Mouse (Mus musculus) limb, embryonic 15.5 days (tissue): ENCODE results near the gene Rab19. TPM values are rescaled to one million over a fixed set of nuclear protein-coding genes. Genes with fewer than 3 reads are reported as not detected.

ENCODE experiments used
- ATAC-seq: fragments of 200-750 bp; cut with Nextera tagmentation; 2 replicates; pipeline ENCODE4 v1.8.0; 2017; ENCODE audit warnings: low read depth, moderate TSS enrichment; ENCODE audit not compliant: insufficient number of reproducible peaks, low FRiP score, low TSS enrichment
- H3K27ac ChIP-seq: fragments of 300-500 bp; sonication (generic); 2 replicates; pipeline ENCODE4 v1.5.1; 2015; ENCODE audit warnings: moderate library complexity, mild to moderate bottlenecking, inconsistent platforms
- H3K27me3 ChIP-seq: fragments of 300-500 bp; sonication (generic); 2 replicates; pipeline ENCODE4 v1.6.1; 2015; ENCODE audit warnings: inconsistent platforms
- H3K36me3 ChIP-seq: fragments of 300-500 bp; sonication (generic); 2 replicates; pipeline ENCODE4 v1.6.1; 2015; ENCODE audit warnings: inconsistent platforms
- H3K4me1 ChIP-seq: fragments of 300-500 bp; sonication (generic); 2 replicates; pipeline ENCODE4 v1.6.1; 2015; ENCODE audit warnings: inconsistent platforms
- H3K4me2 ChIP-seq: fragments of 300-500 bp; sonication (generic); 2 replicates; pipeline ENCODE4 v1.6.1; 2015; ENCODE audit warnings: mild to moderate bottlenecking, inconsistent platforms
- H3K4me3 ChIP-seq: fragments of 300-500 bp; sonication (generic); 2 replicates; pipeline ENCODE4 v1.5.1; 2015; ENCODE audit warnings: mild to moderate bottlenecking, inconsistent platforms
- H3K9ac ChIP-seq: fragments of 300-500 bp; sonication (generic); 2 replicates; pipeline ENCODE4 v1.6.1; 2015; ENCODE audit warnings: inconsistent platforms
- H3K9me3 ChIP-seq: fragments of 300-500 bp; sonication (generic); 2 replicates; pipeline ENCODE4 v1.6.1; 2016; ENCODE audit warnings: inconsistent platforms
- WGBS: fragments of 180-500 bp; shearing (Covaris S2); methylation state at CpG from one replicate; pipeline ENCODE4 v1.1.7; 2015; 5-methylcytosine and 5-hydroxymethylcytosine counted together
- polyA plus RNA-seq: library from polyadenylated mRNA; unstranded; fragments of >200 nt; fragmentation: Nextera tagmentation; extraction: Ambion mirVana; gene quantifications from 2 replicates; pipeline ENCODE4 v1.2.1, GENCODE M21; 2015

Rab19 gene
- 1.3 and 1.4 TPM in 2 replicates for polyA plus RNA-seq

DNA sequence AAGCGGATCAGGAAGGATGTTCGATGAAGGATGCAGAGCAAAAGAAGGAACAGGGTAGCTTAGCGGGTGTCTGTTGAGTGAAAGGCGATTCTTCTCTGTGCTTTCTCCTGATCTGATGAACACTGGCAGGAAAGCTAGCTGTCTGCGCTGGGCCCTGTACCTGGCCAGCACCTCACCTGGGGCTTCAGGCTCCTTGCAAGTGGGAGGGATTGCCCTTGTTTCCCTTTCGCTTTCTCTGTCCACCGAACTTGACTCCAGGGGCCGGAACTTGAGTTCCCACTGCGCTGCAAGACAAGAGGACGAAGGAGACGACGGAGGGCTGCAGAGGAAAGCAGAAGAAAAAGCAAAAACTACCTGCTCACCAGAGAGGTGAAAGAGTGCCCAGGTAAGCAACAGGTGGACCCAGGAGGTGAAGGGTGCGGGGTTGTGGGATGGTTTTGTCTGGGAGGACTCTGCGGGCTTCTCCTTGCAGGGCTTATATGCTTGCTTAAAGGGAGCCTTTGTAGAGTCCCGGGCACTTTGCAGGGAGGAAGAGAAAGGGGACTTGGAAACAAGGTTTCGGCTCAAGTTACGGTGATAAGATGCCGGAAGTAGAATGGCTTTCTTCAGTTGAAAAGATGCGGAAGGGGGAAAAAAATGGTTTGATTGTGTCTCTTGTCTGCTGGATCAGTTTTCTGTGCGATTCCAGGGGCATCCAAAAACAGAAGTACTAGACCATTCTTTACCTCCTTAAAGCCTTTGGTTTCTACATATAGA lies at the start of gene Rab19:
TSS of gene Rab19 (plus strand) at position 51 of the 756 bp plus-strand sequence.
- Histone ChIP-seq H3K27ac (no peak within 1 kb of the TSS), H3K36me3 (no peaks in the 10 kb centered on the region), H3K9me3 (no peaks in the 10 kb centered on the region), H3K27me3 (peaks cover 14% of the 10 kb centered on the region; the same call in 1 of the 2 replicates), H3K4me2 (peak within 1 kb of the TSS; percentile 50), H3K4me1 (peaks cover 10% of the 10 kb centered on the region; the same call in 1 of the 2 replicates), H3K9ac (no peak within 1 kb of the TSS), H3K4me3 (peak within 1 kb of the TSS; percentile 30)
- ATAC-seq = no peak
- 8% methylated on average over 20 of the region's 20 CpGs for WGBS

DNA sequence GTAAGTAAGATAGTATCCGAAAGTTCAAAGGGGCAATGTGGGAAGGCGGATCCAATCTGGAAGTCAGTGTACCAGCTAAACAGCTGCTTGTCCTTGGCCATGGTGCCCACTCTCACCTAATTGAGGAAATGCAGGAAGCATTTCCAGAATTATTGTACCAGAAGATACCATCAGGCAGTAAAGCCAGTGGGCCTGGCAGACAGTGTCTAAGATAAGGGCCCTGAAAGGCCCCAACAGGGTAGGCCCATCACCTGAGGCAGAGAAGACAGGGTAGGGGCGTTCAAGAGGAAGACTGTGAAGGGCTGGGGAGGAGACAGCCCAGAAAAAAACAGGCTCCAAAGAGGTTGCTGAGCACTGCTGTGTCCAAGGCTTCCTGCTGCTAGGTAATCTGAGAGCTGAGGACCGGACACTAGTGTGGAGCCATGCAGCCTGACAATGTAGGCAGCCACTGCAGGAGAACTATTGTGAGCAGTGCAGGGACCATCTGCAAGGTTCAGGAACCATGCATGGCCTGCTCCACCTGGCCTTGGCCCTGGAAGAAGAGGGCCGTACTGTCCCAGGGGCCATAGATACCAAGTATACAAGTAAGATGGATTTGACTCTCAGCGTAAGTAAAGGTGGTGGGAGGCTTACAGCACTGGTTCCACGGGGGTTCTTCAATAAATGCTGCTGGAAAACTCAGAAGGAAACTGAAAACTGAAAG lies 48.8 kb upstream of the Rab19 start:
- Histone ChIP-seq H3K27me3 (no peaks in the 10 kb centered on the region), H3K27ac (no peak overlapping the region), H3K4me1 (no peaks in the 10 kb centered on the region), H3K4me2 (no peak overlapping the region), H3K36me3 (peaks cover 42% of the 10 kb centered on the region), H3K9me3 (no peaks in the 10 kb centered on the region), H3K9ac (no peak overlapping the region), H3K4me3 (no peak overlapping the region)
- ATAC-seq = no peak
- 81% methylated on average over 7 of the region's 7 CpGs for WGBS

DNA sequence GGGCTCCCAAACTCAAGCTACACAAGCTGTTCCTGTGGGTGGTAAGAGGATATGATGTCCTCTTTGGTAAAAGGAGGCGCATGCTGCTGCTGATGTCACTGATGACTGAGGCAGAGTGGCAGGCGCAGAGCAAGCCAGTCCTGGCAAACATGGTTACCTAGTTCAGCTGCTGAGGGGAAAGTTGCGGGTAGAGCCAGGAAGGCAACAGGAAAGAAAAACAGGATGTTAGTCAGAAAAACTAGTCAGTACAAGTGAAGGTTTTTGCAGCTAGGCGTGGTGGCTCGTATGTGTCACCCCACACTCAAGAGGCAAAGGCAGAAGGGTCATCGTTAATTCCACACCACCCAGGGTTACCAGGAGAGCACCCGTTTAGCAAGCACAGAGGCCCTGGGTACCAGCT lies 46.8 kb upstream of the Rab19 start:
- 81% methylated on average over 7 of the region's 7 CpGs for WGBS
- Histone ChIP-seq H3K36me3 (peaks cover 61% of the 10 kb centered on the region), H3K9me3 (no peaks in the 10 kb centered on the region), H3K27ac (no peak overlapping the region), H3K27me3 (no peaks in the 10 kb centered on the region), H3K9ac (no peak overlapping the region), H3K4me2 (no peak overlapping the region), H3K4me1 (no peaks in the 10 kb centered on the region), H3K4me3 (no peak overlapping the region)
- ATAC-seq = no peak

DNA sequence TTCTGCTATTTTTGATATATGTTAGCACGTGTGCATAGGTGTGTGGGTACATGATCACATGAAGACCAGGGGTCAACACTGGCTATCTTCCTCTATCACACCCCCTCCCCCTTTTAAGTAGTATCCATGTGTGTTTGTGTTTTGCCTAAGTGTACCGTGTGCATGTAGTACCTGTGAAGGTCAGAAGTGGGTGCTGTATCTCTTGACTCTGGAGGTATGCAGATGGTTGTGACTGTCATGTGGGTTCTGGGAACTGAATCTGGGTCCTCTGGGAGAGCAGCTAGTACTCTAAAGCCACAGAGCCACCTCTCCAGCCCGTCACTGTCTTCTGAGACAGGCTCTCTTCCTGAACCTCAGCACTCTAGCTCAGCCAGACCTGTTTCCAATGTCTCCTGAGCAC lies 46.1 kb upstream of the Rab19 start:
- Histone ChIP-seq H3K27me3 (no peaks in the 10 kb centered on the region), H3K27ac (no peak overlapping the region), H3K4me3 (no peak overlapping the region), H3K36me3 (peaks cover 63% of the 10 kb centered on the region), H3K9ac (no peak overlapping the region), H3K4me1 (no peaks in the 10 kb centered on the region), H3K9me3 (no peaks in the 10 kb centered on the region), H3K4me2 (no peak overlapping the region)
- WGBS = 95% methylated on average over 3 of the region's 3 CpGs
- ATAC-seq = no peak

DNA sequence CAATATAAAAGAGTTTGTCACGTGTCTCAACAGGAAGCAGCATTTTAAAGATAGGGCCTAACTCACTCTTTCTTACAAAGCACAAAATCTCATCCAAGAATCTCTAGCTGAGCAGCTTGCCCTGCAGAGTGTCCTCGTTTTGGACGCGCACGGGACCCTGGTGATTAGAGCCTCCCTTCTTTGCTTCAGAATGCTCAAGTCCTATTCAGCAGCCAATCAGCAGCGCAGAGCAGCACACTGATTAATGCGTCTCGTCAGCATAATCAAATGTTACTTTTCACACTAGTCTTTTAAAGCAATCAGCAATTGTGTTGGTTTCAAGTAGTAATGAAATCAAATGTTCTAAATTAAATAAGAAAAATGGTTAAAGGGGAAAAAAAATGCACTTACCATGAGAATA lies 42.6 kb upstream of the Rab19 start:
- Histone ChIP-seq H3K9me3 (no peaks in the 10 kb centered on the region), H3K27me3 (no peaks in the 10 kb centered on the region), H3K9ac (no peak overlapping the region), H3K36me3 (peaks cover 67% of the 10 kb centered on the region), H3K4me3 (no peak overlapping the region), H3K4me2 (no peak overlapping the region), H3K27ac (no peak overlapping the region), H3K4me1 (no peaks in the 10 kb centered on the region)
- 90% methylated on average over 8 of the region's 8 CpGs for WGBS
- ATAC-seq = no peak

DNA sequence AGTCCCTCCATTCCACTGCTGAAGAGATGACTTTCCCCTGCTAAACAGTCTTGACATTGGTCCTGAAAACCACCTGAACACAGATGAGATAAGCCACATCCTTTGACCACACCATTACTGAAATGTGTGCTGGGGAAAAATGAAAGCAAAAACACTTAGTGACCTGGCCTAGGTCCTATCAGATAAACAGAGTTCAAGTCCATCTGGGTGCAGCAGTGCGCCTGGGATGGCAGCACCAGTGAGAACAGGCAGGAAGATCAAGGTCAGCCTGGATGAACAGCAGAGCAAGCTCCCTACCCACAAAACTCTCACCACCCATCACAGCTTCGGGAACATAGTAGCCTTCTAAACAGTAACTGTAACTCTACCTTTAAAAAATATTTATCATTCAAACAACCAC lies 39.2 kb upstream of the Rab19 start:
- no peaks in the 10 kb centered on the region for H3K9me3 ChIP-seq
- H3K4me1 ChIP-seq = 0 out of 2 replicates have a peak, but pooled peaks cover under 1% of the 10 kb centered on the region
- WGBS = 84% methylated on average over 2 of the region's 2 CpGs
- H3K9ac ChIP-seq = no peak overlapping the region
- H3K27me3 ChIP-seq = no peaks in the 10 kb centered on the region
- no peak for ATAC-seq
- H3K36me3 ChIP-seq = peaks cover 66% of the 10 kb centered on the region
- no peak overlapping the region for H3K4me3 ChIP-seq
- H3K27ac ChIP-seq = no peak overlapping the region
- no peak overlapping the region for H3K4me2 ChIP-seq

DNA sequence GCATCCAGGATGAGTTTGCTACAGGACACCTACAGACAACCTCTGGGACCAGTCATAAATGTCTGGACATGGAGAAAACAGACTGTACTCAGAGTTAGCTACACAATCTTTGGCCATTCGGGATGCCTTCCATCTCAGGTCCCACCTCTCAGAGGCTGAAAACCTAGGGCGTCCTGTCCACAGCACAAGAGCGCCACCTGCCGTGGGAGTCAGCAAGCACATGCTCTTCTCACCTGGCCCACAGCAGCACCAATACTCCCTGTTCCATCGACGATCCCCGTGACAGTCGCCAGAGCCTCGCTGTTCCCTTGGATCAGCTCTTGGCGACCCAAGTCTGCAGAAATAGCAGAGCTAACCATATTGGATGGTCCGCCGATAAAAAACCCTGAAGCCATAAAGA lies 37.0 kb upstream of the Rab19 start:
- H3K4me3 ChIP-seq = no peak overlapping the region
- WGBS = 19% methylated on average over 12 of the region's 12 CpGs
- H3K36me3 ChIP-seq = peaks cover 56% of the 10 kb centered on the region

DNA sequence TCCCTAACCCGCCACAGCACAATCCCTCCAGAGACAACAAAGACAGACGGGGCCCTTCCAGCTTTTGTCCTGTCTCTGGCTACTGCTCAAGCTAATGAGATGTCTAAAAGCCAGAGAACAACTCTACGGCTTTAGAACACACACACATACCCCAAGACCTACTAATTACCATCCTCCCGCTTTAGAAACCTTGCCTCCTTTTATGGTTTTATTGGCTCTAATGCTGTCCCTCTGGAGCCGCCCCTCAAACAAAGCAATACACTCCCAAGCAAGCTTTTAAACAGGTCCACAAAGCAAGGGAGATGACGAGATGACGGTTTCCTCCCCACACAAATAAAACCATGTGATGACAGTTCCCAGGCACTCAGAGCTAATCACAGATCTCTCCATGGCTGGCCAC lies 35.5 kb upstream of the Rab19 start:
- Histone ChIP-seq H3K4me3 (no peak overlapping the region), H3K9me3 (no peaks in the 10 kb centered on the region), H3K4me1 (peaks cover 9% of the 10 kb centered on the region; the same call in 1 of the 2 replicates), H3K4me2 (no peak overlapping the region), H3K27ac (no peak overlapping the region), H3K36me3 (peaks cover 63% of the 10 kb centered on the region), H3K9ac (no peak overlapping the region), H3K27me3 (no peaks in the 10 kb centered on the region)
- WGBS = 49% methylated on average over 7 of the region's 7 CpGs
- no peak for ATAC-seq

More for the DNA sequence above, 37.0 kb upstream of the Rab19 start:
- Histone ChIP-seq H3K4me1 (peaks cover 9% of the 10 kb centered on the region; the same call in 1 of the 2 replicates), H3K27me3 (no peaks in the 10 kb centered on the region), H3K27ac (no peak overlapping the region), H3K9me3 (no peaks in the 10 kb centered on the region), H3K4me2 (no peak overlapping the region), H3K9ac (no peak overlapping the region)
- 0 out of 2 replicates have a peak, but pooled peaks have one; percentile 30 for ATAC-seq

DNA sequence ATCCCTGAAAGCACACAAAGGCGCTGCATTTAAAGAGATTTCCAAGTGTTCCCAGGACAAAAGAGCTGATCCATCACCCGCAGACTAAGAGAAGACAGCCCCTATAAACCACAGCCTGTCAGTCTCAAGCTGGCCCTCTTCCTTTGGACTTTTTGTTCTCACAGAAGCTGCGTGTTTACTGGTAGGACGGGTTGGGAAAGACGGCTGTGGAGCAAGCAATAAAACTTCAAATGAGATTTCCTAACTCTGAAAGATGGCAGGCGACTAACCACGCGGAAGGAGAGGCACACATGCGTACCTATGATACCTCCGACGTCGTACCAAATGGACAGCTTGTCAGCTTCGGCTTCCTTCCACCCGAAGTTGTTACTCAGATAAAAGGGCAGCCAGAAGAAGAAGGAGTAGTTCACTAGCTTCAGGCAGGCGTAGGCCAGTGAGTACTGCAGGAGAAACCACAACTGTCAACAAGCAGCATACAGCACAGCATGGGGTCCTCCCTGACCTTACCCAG lies 33.9 kb upstream of the Rab19 start:
- H3K9me3 ChIP-seq = no peaks in the 10 kb centered on the region
- no peak overlapping the region for H3K4me3 ChIP-seq
- no peak overlapping the region for H3K4me2 ChIP-seq
- H3K27ac ChIP-seq = no peak overlapping the region
- H3K27me3 ChIP-seq = no peaks in the 10 kb centered on the region
- H3K4me1 ChIP-seq = peaks cover 9% of the 10 kb centered on the region; the same call in 1 of the 2 replicates
- ATAC-seq = no peak
- H3K9ac ChIP-seq = no peak overlapping the region
- 21% methylated on average over 15 of the region's 15 CpGs for WGBS
- H3K36me3 ChIP-seq = peaks cover 78% of the 10 kb centered on the region

DNA sequence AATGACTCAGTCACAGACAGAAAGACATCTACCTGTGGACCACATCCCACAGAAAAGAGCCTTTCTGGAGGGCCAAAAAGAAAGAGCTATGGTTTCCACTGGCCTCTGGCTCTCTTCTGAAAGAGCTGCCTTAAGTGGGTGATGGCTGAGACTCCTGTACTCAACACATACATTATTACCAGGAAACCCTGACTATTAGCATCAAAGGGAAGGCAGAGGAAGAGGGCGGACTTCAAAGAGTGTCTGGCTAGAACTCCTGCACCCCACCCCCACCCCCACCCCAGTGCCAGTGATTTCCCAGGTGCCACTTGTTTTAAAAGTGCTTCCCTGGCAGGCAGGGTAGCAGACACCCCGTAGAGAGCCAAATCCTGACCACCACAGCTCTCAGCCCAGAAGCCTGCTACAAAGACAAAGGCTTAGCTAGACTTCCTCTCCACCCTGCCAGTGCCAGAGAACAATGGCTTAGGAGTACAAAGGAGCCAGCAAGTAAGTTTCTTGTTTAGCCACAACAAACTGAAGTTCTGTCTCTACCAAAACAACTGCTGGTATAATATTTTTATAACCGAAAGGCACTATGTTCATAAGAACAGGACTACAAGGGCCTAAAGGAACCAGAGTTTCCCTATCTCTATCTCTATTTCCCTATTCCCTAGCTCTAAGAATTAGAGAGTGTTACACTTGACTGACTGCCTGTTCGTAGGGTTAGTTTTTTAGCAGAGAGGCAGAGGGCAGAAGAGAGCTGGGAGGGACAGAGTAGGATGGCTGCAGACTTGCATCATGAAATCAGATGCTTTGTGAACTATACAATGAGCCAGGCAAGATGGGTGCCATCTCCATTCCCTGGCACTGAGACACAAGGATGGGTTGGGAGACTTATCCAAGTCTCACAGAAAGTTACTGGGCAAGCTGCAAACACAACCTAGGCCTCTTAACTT lies 32.8 kb upstream of the Rab19 start:
- no peak for ATAC-seq
- no peak overlapping the region for H3K4me3 ChIP-seq
- H3K4me2 ChIP-seq = no peak overlapping the region
- H3K9ac ChIP-seq = no peak overlapping the region
- no peak overlapping the region for H3K27ac ChIP-seq
- WGBS = 39% methylated on average over 4 of the region's 4 CpGs
- H3K9me3 ChIP-seq = no peaks in the 10 kb centered on the region
- no peaks in the 10 kb centered on the region for H3K27me3 ChIP-seq
- H3K36me3 ChIP-seq = peaks cover 76% of the 10 kb centered on the region
- peaks cover 9% of the 10 kb centered on the region; the same call in 1 of the 2 replicates for H3K4me1 ChIP-seq

DNA sequence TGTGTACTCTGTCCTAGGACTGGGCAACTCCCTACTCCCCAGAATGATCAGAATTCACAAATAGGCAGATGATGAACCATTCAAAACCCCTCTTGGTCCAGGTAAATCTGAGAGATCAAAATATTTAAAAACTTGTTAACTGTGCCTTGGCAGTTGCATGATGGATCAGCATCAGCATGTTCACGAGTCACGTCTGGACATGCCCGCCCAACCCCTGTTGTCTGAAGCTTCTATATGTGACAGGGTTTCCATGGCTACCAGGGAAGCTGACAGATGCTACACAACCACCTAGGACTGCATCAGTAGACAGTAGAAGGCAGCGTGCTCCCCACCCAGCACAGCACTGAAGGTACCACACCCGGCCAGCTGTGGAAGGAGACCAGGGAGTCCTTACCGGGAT lies 32.0 kb upstream of the Rab19 start:
- WGBS = 67% methylated on average over 6 of the region's 6 CpGs
- H3K27me3 ChIP-seq = no peaks in the 10 kb centered on the region
- no peak overlapping the region for H3K9ac ChIP-seq
- peaks cover 9% of the 10 kb centered on the region; the same call in 1 of the 2 replicates for H3K4me1 ChIP-seq
- H3K4me3 ChIP-seq = no peak overlapping the region
- no peak overlapping the region for H3K4me2 ChIP-seq
- H3K9me3 ChIP-seq = no peaks in the 10 kb centered on the region
- ATAC-seq = no peak
- peaks cover 78% of the 10 kb centered on the region for H3K36me3 ChIP-seq
- H3K27ac ChIP-seq = no peak overlapping the region
